In the genomic region with DNA sequence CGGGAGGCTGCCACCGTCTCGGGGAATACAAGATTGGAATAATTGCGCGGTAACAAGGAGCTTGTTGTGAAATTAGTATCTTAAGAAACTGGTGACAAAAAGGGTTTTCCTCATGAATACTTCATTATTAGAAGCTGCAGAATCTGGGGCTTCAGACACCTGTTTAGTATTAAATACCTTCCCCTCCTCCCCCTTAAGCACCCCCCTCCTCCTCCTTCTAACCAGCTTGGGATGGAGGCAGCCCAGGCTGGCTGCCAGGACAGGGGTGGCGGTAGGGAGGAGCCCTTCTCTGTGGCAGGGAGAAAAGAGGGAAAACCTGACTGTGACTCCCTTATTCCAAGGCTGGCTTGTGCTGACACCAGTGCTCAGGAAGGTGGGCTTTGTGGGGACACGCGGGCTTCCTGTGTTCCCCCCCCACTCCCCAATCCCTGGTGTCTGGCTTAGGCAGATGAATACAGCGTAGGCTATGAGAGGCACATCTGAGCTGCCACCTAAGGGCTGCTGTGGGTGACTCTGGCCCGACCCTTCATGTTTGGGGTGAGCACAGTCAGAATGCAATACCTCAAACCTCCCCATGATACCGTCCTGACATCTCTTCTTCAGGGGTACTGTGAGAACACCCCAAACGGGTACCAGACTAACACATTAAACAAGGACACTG, we compare ENCODE assay signal across 10 mouse cellular contexts. TPM values are rescaled to one million over a fixed set of nuclear protein-coding genes. Genes with fewer than 3 reads are reported as not detected.
DNase-seq lines count a peak whose midpoint lies in the region; ATAC-seq lines count a peak whose summit lies in the region.
"Had no signal": no experiment of that assay in that cellular context is flagged by ENCODE, and none has a peak within 500 bp of the region (broad histone marks: within the 10 kb centered on the region; RNA-seq: fewer than 3 reads in every experiment).

No protein-coding gene starts in this region.

- 69% methylated on average over 12 of the region's 12 CpGs for WGBS in lung, embryonic 15.5 days
- 37% methylated on average over 12 of the region's 12 CpGs for WGBS in embryonic facial prominence, embryonic 12.5 days
- 57% methylated on average over 11 of the region's 12 CpGs for WGBS in hindbrain, embryonic 13.5 days
- WGBS in midbrain, embryonic 14.5 days, result 42% methylated on average over 12 of the region's 12 CpGs

- peaks cover 92% of the 10 kb centered on the region for H3K4me1 ChIP-seq in lung, embryonic 15.5 days
- peaks cover 75% of the 10 kb centered on the region for H3K4me1 ChIP-seq in embryonic facial prominence, embryonic 12.5 days
- H3K4me1 ChIP-seq in hindbrain, embryonic 13.5 days (replicated peaks), result peaks cover 82% of the 10 kb centered on the region
- peaks cover 67% of the 10 kb centered on the region for H3K4me1 ChIP-seq in midbrain, embryonic 14.5 days (ENCODE audit: control insufficient read depth, insufficient read depth, low read length)

- H3K4me3 ChIP-seq in lung, embryonic 15.5 days, result no peak overlapping the region
- H3K4me3 ChIP-seq in embryonic facial prominence, embryonic 12.5 days, result no peak overlapping the region
- no peak overlapping the region for H3K4me3 ChIP-seq in hindbrain, embryonic 13.5 days
- no peak overlapping the region for H3K4me3 ChIP-seq in midbrain, embryonic 14.5 days (replicated peaks; ENCODE audit: low read depth, low read length)
- H3K4me3 ChIP-seq: heart, embryonic 13.5 days; liver, embryonic 12.5 days had no signal

- ATAC-seq in lung, embryonic 15.5 days (ENCODE audit: borderline replicate concordance, extremely low read depth, low FRiP score, low TSS enrichment), result no peak
- no peak for ATAC-seq in embryonic facial prominence, embryonic 12.5 days (ENCODE audit: insufficient number of reproducible peaks, insufficient read depth, low FRiP score, low TSS enrichment)
- ATAC-seq in hindbrain, embryonic 13.5 days (ENCODE audit: low FRiP score), result no peak
- no peak for ATAC-seq in midbrain, embryonic 14.5 days (ENCODE audit: low FRiP score, low TSS enrichment)
- ATAC-seq in megakaryocyte-erythroid progenitor cell, adult 5-6 weeks (replicated peaks; ENCODE audit: low FRiP score, low TSS enrichment, poor library complexity, severe bottlenecking), result no peak
- ATAC-seq: liver, embryonic 12.5 days had no signal

- H3K9me3 ChIP-seq in lung, embryonic 15.5 days, result no peaks in the 10 kb centered on the region
- H3K9me3 ChIP-seq in embryonic facial prominence, embryonic 12.5 days, result no peaks in the 10 kb centered on the region
- H3K9me3 ChIP-seq in hindbrain, embryonic 13.5 days, result no peaks in the 10 kb centered on the region
- no peaks in the 10 kb centered on the region for H3K9me3 ChIP-seq in midbrain, embryonic 14.5 days (ENCODE audit: control insufficient read depth, low read length)
- H3K9me3 ChIP-seq: heart, embryonic 13.5 days; liver, embryonic 12.5 days had no signal

- H3K27ac ChIP-seq in lung, embryonic 15.5 days, result peak overlapping the region; percentile 96; the same call in 1 of the 2 replicates
- H3K27ac ChIP-seq in embryonic facial prominence, embryonic 12.5 days, result peak overlapping the region; percentile 46; the same call in 1 of the 2 replicates
- peak overlapping the region; percentile 58; the same call in 1 of the 2 replicates for H3K27ac ChIP-seq in hindbrain, embryonic 13.5 days
- no peak overlapping the region for H3K27ac ChIP-seq in midbrain, embryonic 14.5 days (replicated peaks; ENCODE audit: low read depth, low read length)

- no peak overlapping the region for H3K9ac ChIP-seq in lung, embryonic 15.5 days
- H3K9ac ChIP-seq in embryonic facial prominence, embryonic 12.5 days, result no peak overlapping the region
- H3K9ac ChIP-seq in hindbrain, embryonic 13.5 days, result peak overlapping the region; percentile 58; the same call in 1 of the 2 replicates
- H3K9ac ChIP-seq in midbrain, embryonic 14.5 days (replicated peaks; ENCODE audit: low read length), result no peak overlapping the region
- H3K9ac ChIP-seq: heart, embryonic 13.5 days; liver, embryonic 12.5 days had no signal

- no peak overlapping the region for H3K4me2 ChIP-seq in lung, embryonic 15.5 days
- H3K4me2 ChIP-seq in embryonic facial prominence, embryonic 12.5 days (replicated peaks), result peak overlapping the region; percentile 13
- peak overlapping the region; percentile 21; the same call in 1 of the 2 replicates for H3K4me2 ChIP-seq in hindbrain, embryonic 13.5 days
- peak overlapping the region; percentile 11; the same call in 1 of the 2 replicates for H3K4me2 ChIP-seq in midbrain, embryonic 14.5 days (ENCODE audit: low read length)

- H3K36me3 ChIP-seq in lung, embryonic 15.5 days, result no peaks in the 10 kb centered on the region
- no peaks in the 10 kb centered on the region for H3K36me3 ChIP-seq in embryonic facial prominence, embryonic 12.5 days
- H3K36me3 ChIP-seq in hindbrain, embryonic 13.5 days, result peaks cover 15% of the 10 kb centered on the region
- H3K36me3 ChIP-seq in midbrain, embryonic 14.5 days (ENCODE audit: control insufficient read depth, insufficient read depth, low read length), result peaks cover 14% of the 10 kb centered on the region; the same call in 1 of the 2 replicates
- H3K36me3 ChIP-seq: heart, embryonic 13.5 days; liver, embryonic 12.5 days had no signal

- DNase-seq in lung, postnatal 25 days (ENCODE audit: low spot score), result no peak
- DNase-seq in midbrain, embryonic 14.5 days, result peak; percentile 53
- no peak for DNase-seq in heart, postnatal 4 days
- no peak for DNase-seq in c-Kit-positive CD71-positive TER-119-positive erythroid progenitor cells, embryonic 14.5 days (ENCODE audit: low spot score)

- no peaks in the 10 kb centered on the region for H3K27me3 ChIP-seq in lung, embryonic 15.5 days
- no peaks in the 10 kb centered on the region for H3K27me3 ChIP-seq in embryonic facial prominence, embryonic 12.5 days
- H3K27me3 ChIP-seq in hindbrain, embryonic 13.5 days, result 0 out of 2 replicates have a peak, but pooled peaks cover 2% of the 10 kb centered on the region
- no peaks in the 10 kb centered on the region for H3K27me3 ChIP-seq in midbrain, embryonic 14.5 days (ENCODE audit: control insufficient read depth, insufficient read depth, low read length)

RNA-seq across cellular contexts. Expression of a gene that starts 25.5 kb away (rescaled TPM):
- polyA plus RNA-seq in lung, embryonic 15.5 days (2015; fragmentation: Nextera tagmentation; extraction: Ambion mirVana), result 2.1 TPM in 2 replicates
- polyA plus RNA-seq in embryonic facial prominence, embryonic 12.5 days (2016; fragmentation: Nextera tagmentation; extraction: Ambion mirVana), result 2.9 and 3.4 TPM in 2 replicates
- polyA plus RNA-seq in hindbrain, embryonic 13.5 days (2015; fragmentation: Nextera tagmentation; extraction: Ambion mirVana), result 5.8 and 6.4 TPM in 2 replicates
- polyA plus RNA-seq in midbrain, embryonic 14.5 days (2014; fragmentation: Nextera tagmentation; extraction: Ambion mirVana), result 5.7 and 7.0 TPM in 2 replicates
- total RNA-seq in heart, postnatal 4 days (2021), result 1 to 10 TPM; 6.0 to 7.0 TPM
- 1.2 TPM in 1 of 2 replicates, not detected in the other for total RNA-seq in megakaryocyte-erythroid progenitor cell, adult 5-6 weeks (2014; fragmentation: Nextera tagmentation)
- 0.08 TPM in 1 of 2 replicates, not detected in the other for total RNA-seq in megakaryocyte-erythroid progenitor cell, adult 5-6 weeks (2017)
